Mouse (Mus musculus) gastrocnemius, postnatal 10 days (tissue): ENCODE results near the gene Chrna4. TPM values are rescaled to one million over a fixed set of nuclear protein-coding genes. Genes with fewer than 3 reads are reported as not detected.

Experiments
- DNase-seq: peaks from one replicate; pipeline ENCODE4 v3.0.0; 2021; ENCODE audit warnings: mixed read lengths
- total RNA-seq, 2 experiments: library from RNA; stranded (reverse); gene quantifications; 2 replicates each; pipeline ENCODE4 v1.2.3; 2021

The Chrna4 gene
- total RNA-seq, 2 experiments from 2014 or later: 2.6 to 2.8 TPM

DNA sequence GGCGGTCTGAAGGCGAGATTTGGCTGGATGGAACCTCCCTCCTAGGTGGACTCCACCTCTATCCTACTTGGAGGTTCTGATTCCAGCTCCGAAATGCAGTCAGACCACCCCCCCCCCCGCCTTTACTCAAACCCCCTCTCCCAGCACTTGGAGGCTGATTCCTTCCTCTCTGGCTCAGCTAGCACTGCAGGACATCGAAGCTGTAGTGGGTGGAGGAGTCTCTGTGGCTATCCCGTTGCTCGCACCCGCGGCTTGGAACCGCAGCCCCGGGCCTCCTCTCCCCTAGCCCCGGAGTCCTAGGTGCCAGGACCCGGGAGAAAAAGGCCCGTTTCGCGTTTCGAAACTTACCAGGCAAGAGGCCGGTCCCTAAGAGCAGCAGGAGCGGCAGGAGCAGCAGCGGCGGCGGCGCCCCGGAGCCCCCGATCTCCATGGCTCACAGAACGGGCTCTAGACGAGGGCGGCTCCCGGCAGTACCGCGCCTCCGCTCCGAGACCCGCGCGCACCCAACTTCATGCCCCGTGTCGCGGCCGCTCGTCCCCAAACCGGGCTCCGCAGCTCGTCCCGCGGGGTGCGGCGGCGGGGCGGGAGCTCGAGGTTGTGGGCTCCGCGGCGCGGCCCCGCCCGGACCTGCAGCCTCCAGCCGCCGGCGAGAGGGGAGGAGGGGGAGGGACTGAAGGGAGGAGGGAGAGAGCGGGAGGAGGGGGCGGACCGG is 4.5 kb downstream of the Chrna4 start:
- DNase-seq: peak; percentile 36

DNA sequence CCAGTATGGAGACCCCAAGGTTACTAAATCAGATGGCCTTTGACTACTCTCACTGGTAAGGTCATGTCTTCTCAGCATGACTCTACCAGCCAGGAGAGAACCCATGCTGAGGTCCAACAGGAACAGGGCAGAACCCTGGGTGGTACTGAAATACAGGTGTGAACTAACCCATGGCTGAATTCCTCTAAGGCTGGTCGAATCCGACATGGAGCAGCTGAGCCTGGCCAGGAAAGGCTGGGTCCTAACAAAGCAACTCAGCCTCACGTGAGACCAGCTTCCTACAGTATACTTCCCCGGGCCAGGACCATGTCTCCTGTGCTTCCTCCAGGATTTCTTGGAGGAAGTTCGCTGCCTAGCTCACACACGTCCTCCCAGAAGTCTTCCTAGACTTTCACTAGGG is 6.8 kb downstream of the Chrna4 start:
- DNase-seq: no peak

DNA sequence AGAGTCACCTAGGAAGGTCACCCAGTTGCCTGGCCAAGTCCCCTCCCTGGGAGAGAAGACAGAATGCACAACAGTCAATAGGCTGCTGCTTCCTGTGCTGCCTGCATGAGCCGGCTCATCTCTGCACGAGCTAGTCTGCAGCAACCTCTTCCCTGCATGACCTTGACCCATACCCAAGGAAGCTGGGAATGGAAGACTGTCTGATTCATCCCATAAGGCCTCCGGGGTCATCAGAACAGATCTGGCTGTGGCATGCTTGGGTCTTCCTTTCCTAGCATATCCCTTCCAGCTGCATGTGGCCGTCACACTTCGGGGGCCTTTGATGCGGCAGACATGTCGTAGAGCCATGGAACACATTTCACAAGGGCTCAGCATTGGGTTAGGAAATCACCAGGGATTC is 8.2 kb downstream of the Chrna4 start:
- no peak for DNase-seq

- DNase-seq: no peak
These were observed 10.0 kb downstream of the Chrna4 start for GRCm38 (mm10) chr2:181033310-181033709.

- peak; percentile 44 for DNase-seq
These were observed 10.9 kb downstream of the Chrna4 start for GRCm38 (mm10) chr2:181032407-181032806.

GRCm38 (mm10) chr2:181031406-181031934 is 11.9 kb downstream of the Chrna4 start:
- no peak for DNase-seq

- no peak for DNase-seq
These were observed 35.0 kb downstream of the Chrna4 start for GRCm38 (mm10) chr2:181008339-181008738.

- no peak for DNase-seq
These were observed 36.3 kb downstream of the Chrna4 start for GRCm38 (mm10) chr2:181007054-181007453.

GRCm38 (mm10) chr2:180996905-180997304 is 46.4 kb downstream of the Chrna4 start:
- DNase-seq: no peak

GRCm38 (mm10) chr2:180996436-180996835 is 46.9 kb downstream of the Chrna4 start:
- no peak for DNase-seq

DNA sequence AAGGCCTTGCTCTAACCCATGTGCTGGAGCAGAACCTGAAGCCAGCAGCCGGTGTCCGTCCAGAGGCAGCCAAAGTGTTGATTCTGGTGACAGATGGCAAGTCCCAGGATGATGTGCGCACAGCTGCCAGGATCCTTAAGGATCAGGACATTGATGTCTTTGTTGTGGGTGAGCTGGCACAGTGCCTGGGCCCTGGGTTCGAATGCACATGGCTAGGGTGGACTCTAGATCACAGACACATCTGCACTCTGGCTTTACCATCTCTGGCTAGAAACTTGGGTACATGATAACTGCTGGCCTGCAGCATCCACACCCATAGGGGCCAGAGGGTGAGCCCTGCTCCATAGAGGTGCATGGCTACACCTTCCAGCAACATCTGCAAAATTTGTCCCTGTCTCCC is 47.9 kb downstream of the Chrna4 start:
- DNase-seq: no peak

DNA sequence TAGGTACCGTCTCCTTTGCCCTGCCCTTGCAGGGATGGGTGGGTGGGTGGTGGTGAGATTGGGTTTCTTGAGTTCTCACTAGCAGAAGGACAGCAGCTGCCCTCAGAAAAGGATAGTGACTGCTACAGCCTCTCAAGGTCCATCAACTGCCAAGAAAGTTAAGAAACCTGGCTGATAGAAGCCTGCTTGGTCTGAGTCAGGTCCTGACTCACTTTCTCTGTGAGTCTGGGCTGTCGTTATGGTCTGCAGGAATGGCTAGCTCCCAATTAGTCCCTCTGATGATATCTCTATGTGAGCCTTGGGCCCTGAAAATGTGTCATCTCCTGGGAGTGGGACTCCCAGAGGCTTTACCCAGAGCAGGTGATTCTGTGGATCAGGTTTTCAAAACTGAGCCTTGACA is 49.0 kb downstream of the Chrna4 start:
- no peak for DNase-seq

GRCm38 (mm10) chr2:180990347-180990746 is 53.0 kb downstream of the Chrna4 start:
- no peak for DNase-seq

GRCm38 (mm10) chr2:180988948-180989347 is 54.4 kb downstream of the Chrna4 start:
- no peak for DNase-seq

DNA sequence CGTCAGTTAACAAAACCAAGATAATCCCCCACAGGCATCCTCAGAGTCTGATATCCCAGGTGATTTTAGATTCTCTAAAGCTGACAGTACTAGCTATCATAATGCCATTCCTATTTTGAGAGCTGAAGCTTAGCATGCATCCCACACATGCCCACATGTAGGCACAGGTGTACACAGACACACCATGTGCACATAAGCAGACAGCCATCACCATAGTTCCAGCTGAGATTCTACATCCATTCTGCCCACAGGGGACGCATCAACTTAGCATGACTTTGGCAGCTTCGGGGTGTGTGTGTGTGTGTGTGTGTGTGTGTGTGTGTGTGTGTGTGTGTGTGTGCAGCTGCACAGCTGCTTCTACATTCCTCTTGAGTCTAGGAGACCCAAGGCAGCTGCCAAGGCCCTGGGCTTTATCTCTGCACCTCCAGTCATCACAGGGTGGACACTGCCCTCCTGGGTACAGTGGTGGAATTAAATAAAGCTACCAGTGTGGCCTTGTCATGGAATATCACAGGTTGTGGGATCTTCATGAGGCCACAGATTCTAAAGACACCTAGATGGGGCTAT is 54.9 kb downstream of the Chrna4 start:
- no peak for DNase-seq

DNA sequence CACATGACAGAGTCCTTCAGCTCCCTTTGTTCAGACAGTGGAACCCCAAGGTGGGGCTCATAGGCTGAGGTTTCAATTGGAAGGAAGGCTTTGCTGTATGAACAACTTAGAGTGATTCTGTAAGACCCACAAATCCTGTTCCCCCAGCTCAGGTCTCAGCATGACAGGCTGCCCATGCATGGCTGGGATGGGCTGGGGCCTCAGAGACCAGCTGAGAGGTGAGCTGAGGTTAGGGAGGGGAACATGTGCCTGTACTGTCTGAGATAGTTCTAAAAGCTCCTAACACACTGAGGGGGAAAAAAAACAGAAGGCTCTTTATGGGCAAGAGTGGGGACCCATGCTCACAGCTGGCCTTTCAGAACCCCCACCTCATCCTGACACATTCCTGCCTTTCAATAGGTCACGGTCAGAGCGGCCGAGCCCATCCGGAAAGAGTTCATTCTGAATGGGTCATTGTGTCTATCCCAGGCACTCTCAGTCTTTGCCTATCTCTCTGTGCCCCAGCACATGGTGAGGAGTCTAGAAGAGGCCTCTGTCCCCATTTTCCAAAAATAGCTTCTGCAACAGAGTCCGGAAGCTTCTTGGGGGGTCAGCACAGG is 55.8 kb downstream of the Chrna4 start:
- DNase-seq: no peak

DNA sequence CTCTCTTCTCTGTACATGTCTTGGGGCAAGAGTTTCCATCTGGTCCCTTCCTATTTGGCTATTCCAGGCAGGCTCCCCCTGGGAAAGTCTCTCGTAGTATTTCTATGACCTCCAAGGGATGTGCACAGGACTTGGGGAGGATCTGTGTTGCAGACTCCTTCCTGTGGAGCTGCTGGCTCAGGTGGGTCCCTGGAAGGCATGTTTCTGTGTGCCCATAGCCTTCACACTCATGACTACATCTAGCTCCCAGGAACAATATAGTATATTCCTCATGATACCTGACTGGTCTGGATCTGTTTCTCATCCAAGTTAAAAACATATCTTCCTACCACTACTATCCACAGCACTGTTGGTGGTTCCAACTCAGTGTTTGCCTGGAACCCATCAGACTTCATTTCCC is 56.3 kb downstream of the Chrna4 start:
- DNase-seq: no peak

GRCm38 (mm10) chr2:180986449-180986848 is 56.9 kb downstream of the Chrna4 start, which contains the start of gene Col20a1:
TSS of gene Col20a1 (plus strand) at chr2:180986535.
- no peak for DNase-seq

DNA sequence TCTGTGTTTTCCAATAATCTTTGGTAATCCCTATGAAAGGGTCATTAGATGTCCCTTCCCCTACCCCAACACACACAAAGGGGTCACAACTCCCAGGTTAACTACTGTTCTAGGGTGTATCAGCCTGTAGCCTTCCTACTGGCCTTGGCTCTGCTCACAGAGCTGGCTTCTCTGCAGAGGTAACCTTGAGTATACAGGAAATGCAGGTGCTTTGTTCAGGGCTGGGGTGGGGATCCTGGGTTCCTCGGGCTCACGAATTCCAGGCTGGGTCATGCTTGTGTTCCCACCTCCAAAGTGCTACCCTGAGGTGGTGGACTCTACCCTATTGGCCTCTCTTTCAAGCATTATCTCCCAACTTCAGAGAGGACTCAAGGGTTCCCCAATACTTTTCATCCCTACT is 57.7 kb downstream of the Chrna4 start:
- no peak for DNase-seq

- DNase-seq: no peak
These were observed 62.2 kb downstream of the Chrna4 start for GRCm38 (mm10) chr2:180981133-180981532.
